Mouse (Mus musculus) heart, embryonic 16.5 days (tissue): ENCODE measurements at regions not wholly inside any gene's neighbourhood (a gene's known extent, or its start where the extent isn't known, plus 50 kb on each side); places are given as distances from the start of the nearest gene placed in this dataset.
A peak's percentile ranks its signal among the peaks of the same experiment; 100 is the strongest.

Experiments used
- ATAC-seq: fragments of 200-750 bp; cut with Nextera tagmentation; replicated peaks from 2 replicates; pipeline ENCODE4 v1.8.0; 2017; ENCODE audit warnings: moderate number of reproducible peaks; ENCODE audit not compliant: insufficient read depth, low FRiP score; ENCODE audit errors: extremely low read depth
- H3K27ac ChIP-seq: fragments of 300-500 bp; sonication (generic); 2 replicates; pipeline ENCODE4 v1.5.1; 2014; ENCODE audit warnings: mild to moderate bottlenecking, low read length, control low read depth, moderate library complexity
- H3K27me3 ChIP-seq: fragments of 300-500 bp; sonication (generic); 2 replicates; pipeline ENCODE4 v1.6.1; 2014; ENCODE audit warnings: low read length, mixed read lengths; ENCODE audit not compliant: control insufficient read depth, insufficient read depth
- H3K36me3 ChIP-seq: fragments of 300-500 bp; sonication (generic); 2 replicates; pipeline ENCODE4 v1.6.1; 2014; ENCODE audit not compliant: control insufficient read depth, insufficient read depth
- H3K4me1 ChIP-seq: fragments of 300-500 bp; sonication (generic); 2 replicates; pipeline ENCODE4 v1.6.1; 2014; ENCODE audit warnings: low read length, mixed read lengths; ENCODE audit not compliant: control insufficient read depth, insufficient read depth
- H3K4me2 ChIP-seq: fragments of 300-500 bp; sonication (generic); 2 replicates; pipeline ENCODE4 v1.6.1; 2014; ENCODE audit warnings: low read depth, mild to moderate bottlenecking, control low read depth, low read length
- H3K4me3 ChIP-seq: fragments of 300-500 bp; sonication (generic); 2 replicates; pipeline ENCODE4 v1.5.1; 2014; ENCODE audit warnings: mild to moderate bottlenecking, control low read depth, low read length
- H3K9ac ChIP-seq: fragments of 300-500 bp; sonication (generic); 2 replicates; pipeline ENCODE4 v1.6.1; 2014; ENCODE audit warnings: low read length, control low read depth
- H3K9me3 ChIP-seq: fragments of 300-500 bp; sonication (generic); replicated peaks from 2 replicates; pipeline ENCODE4 v1.6.1; 2016; ENCODE audit warnings: low read length; ENCODE audit not compliant: control insufficient read depth
- WGBS: fragments of 180-500 bp; shearing (Covaris S2); extraction: QIAGEN DNeasy Blood & Tissue Kit; methylation state at CpG from one replicate; pipeline ENCODE4 v1.1.7; 2014; 5-methylcytosine and 5-hydroxymethylcytosine counted together

- no peaks in the 10 kb centered on the region for H3K9me3 ChIP-seq
- H3K27ac ChIP-seq = no peak overlapping the region
- H3K27me3 ChIP-seq = no peaks in the 10 kb centered on the region
- no peak overlapping the region for H3K4me2 ChIP-seq
- WGBS = 63% methylated on average over 5 of the region's 5 CpGs
- no peak overlapping the region for H3K9ac ChIP-seq
- no peak for ATAC-seq
- no peaks in the 10 kb centered on the region for H3K4me1 ChIP-seq
- no peaks in the 10 kb centered on the region for H3K36me3 ChIP-seq
- no peak overlapping the region for H3K4me3 ChIP-seq
Measured at GRCm38 (mm10) chr11:9932360-9933265, 740.9 kb downstream of the Abca13 start.

- Histone ChIP-seq H3K9me3 (no peaks in the 10 kb centered on the region), H3K4me1 (no peaks in the 10 kb centered on the region), H3K27me3 (no peaks in the 10 kb centered on the region), H3K4me3 (no peak overlapping the region), H3K36me3 (no peaks in the 10 kb centered on the region), H3K9ac (no peak overlapping the region), H3K27ac (no peak overlapping the region), H3K4me2 (no peak overlapping the region)
- ATAC-seq = no peak
Measured at GRCm38 (mm10) chr11:9962696-9963202, 771.0 kb downstream of the Abca13 start.

GRCm38 (mm10) chr11:9982974-9983373 lies 791.2 kb downstream of the Abca13 start:
- no peak for ATAC-seq
- Histone ChIP-seq H3K4me2 (no peak overlapping the region), H3K9ac (no peak overlapping the region), H3K36me3 (no peaks in the 10 kb centered on the region), H3K27me3 (no peaks in the 10 kb centered on the region), H3K27ac (no peak overlapping the region), H3K4me1 (no peaks in the 10 kb centered on the region), H3K4me3 (no peak overlapping the region), H3K9me3 (no peaks in the 10 kb centered on the region)

GRCm38 (mm10) chr11:9994601-9995166 lies 802.9 kb downstream of the Abca13 start:
- H3K27me3 ChIP-seq = no peaks in the 10 kb centered on the region
- peaks cover 8% of the 10 kb centered on the region for H3K4me1 ChIP-seq
- H3K36me3 ChIP-seq = no peaks in the 10 kb centered on the region
- no peak overlapping the region for H3K4me2 ChIP-seq
- no peak overlapping the region for H3K9ac ChIP-seq
- no peaks in the 10 kb centered on the region for H3K9me3 ChIP-seq
- ATAC-seq = no peak
- no peak overlapping the region for H3K27ac ChIP-seq
- whole genome bisulfite sequencing = 42% methylated on average over 5 of the region's 5 CpGs
- H3K4me3 ChIP-seq = no peak overlapping the region

GRCm38 (mm10) chr11:9995356-9995755 lies 803.6 kb downstream of the Abca13 start:
- no peaks in the 10 kb centered on the region for H3K9me3 ChIP-seq
- H3K27me3 ChIP-seq = no peaks in the 10 kb centered on the region
- H3K4me2 ChIP-seq = no peak overlapping the region
- ATAC-seq = no peak
- H3K4me1 ChIP-seq = peaks cover 8% of the 10 kb centered on the region
- no peak overlapping the region for H3K4me3 ChIP-seq
- H3K9ac ChIP-seq = no peak overlapping the region
- no peak overlapping the region for H3K27ac ChIP-seq
- H3K36me3 ChIP-seq = no peaks in the 10 kb centered on the region

GRCm38 (mm10) chr11:9997532-9998138 lies 805.9 kb downstream of the Abca13 start:
- no peaks in the 10 kb centered on the region for H3K27me3 ChIP-seq
- ATAC-seq = no peak

GRCm38 (mm10) chr11:10002170-10002569 lies 810.4 kb downstream of the Abca13 start:
- H3K9ac ChIP-seq = no peak overlapping the region
- H3K36me3 ChIP-seq = no peaks in the 10 kb centered on the region
- no peak overlapping the region for H3K4me3 ChIP-seq
- peak; percentile 73 for ATAC-seq
- WGBS = 33% methylated on average over 2 of the region's 2 CpGs
- H3K27ac ChIP-seq = peak overlapping the region; percentile 65
- H3K4me1 ChIP-seq = 0 out of 2 replicates have a peak, but pooled peaks cover 3% of the 10 kb centered on the region
- H3K27me3 ChIP-seq = no peaks in the 10 kb centered on the region
- no peak overlapping the region for H3K4me2 ChIP-seq
- no peaks in the 10 kb centered on the region for H3K9me3 ChIP-seq

More at GRCm38 (mm10) chr11:9997532-9998138, 805.9 kb downstream of the Abca13 start:
- no peaks in the 10 kb centered on the region for H3K9me3 ChIP-seq
- WGBS = 49% methylated on average over 5 of the region's 5 CpGs
- no peak overlapping the region for H3K4me2 ChIP-seq
- peaks cover 8% of the 10 kb centered on the region for H3K4me1 ChIP-seq
- H3K9ac ChIP-seq = no peak overlapping the region
- H3K4me3 ChIP-seq = no peak overlapping the region
- no peak overlapping the region for H3K27ac ChIP-seq
- no peaks in the 10 kb centered on the region for H3K36me3 ChIP-seq

- ATAC-seq = no peak
- Histone ChIP-seq H3K27ac (no peak overlapping the region), H3K4me3 (no peak overlapping the region), H3K9ac (no peak overlapping the region), H3K27me3 (no peaks in the 10 kb centered on the region), H3K4me1 (no peaks in the 10 kb centered on the region), H3K4me2 (no peak overlapping the region), H3K9me3 (no peaks in the 10 kb centered on the region), H3K36me3 (no peaks in the 10 kb centered on the region)
- 71% methylated on average over 3 of the region's 3 CpGs for WGBS
Measured at GRCm38 (mm10) chr11:10006881-10007280, 815.1 kb downstream of the Abca13 start.

GRCm38 (mm10) chr11:10046593-10046992 lies 854.9 kb downstream of the Abca13 start:
- no peak overlapping the region for H3K27ac ChIP-seq
- no peaks in the 10 kb centered on the region for H3K9me3 ChIP-seq
- no peak overlapping the region for H3K9ac ChIP-seq
- 40% methylated on average over 2 of the region's 2 CpGs for WGBS
- no peaks in the 10 kb centered on the region for H3K27me3 ChIP-seq
- H3K4me1 ChIP-seq = no peaks in the 10 kb centered on the region
- no peaks in the 10 kb centered on the region for H3K36me3 ChIP-seq
- H3K4me3 ChIP-seq = no peak overlapping the region
- H3K4me2 ChIP-seq = no peak overlapping the region
- ATAC-seq = no peak
